Mouse (Mus musculus) thymus, postnatal 25 days (tissue): Measurements from ENCODE around the gene Scd2.
"Not testable (repeated sequence)": the region's sequence is repeated elsewhere in the genome, so short reads cannot be mapped to it uniquely, and the experiment has no call there.

ENCODE experiments used
- DNase-seq: peaks from one replicate; pipeline ENCODE4 v3.0.0; 2022

The Scd2 gene

DNA sequence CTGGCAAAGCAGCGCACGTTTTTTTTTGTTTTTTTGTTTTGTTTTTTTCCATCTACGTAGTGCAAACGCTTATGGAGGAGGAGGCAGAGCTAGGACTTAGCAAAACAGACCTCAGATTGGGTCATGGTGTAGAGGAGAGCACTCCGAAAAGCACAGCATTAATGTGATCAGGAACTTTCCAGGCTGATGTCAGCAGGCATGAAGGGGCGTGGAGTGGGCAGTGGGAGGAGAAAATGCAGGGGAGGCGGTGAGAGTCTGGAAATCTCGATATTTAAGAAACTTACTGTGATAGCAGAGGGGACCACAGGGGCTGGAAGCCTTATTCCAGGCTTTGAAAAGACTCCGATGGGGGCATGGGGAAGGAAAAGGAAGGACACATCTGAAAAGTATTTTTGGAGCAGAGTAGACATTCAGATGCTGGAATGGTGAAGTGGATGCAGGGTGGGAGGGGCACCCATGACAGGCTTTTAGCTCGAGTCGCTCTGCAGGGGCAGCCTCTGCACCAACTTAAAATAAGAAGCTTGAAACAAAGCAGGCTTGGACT, 21.5 kb downstream of the Scd2 start:
- DNase-seq = no peak

DNA sequence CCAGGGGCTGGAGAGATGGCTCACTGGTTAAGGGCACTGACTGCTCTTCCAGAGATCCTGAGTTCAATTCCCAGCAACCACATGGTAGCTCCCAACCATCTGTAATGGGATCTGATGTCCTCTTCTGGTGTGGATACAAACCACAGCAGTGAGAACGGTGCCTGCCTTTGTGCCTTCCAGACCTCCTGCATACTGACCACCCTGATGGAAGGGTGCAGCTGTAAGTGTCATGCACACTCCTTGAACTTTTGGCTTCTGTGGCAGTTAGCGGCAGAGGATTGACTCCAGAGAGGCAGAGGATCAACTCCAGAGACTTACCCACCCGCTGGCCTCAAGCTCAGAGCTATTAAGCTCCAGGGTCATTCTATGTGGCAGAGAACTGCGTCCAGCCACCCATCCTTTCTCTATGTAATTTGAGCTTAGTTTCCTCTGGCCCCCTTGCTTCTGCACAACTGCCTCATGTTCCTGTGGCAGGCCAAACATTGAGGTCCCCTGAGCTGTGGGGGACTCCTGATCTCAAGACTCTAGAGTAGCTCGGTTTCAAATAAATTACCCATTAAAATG, 23.4 kb downstream of the Scd2 start:
- DNase-seq = no peak

GRCm38 (mm10) chr19:44317391-44317790, 23.9 kb downstream of the Scd2 start:
- DNase-seq = no peak

DNA sequence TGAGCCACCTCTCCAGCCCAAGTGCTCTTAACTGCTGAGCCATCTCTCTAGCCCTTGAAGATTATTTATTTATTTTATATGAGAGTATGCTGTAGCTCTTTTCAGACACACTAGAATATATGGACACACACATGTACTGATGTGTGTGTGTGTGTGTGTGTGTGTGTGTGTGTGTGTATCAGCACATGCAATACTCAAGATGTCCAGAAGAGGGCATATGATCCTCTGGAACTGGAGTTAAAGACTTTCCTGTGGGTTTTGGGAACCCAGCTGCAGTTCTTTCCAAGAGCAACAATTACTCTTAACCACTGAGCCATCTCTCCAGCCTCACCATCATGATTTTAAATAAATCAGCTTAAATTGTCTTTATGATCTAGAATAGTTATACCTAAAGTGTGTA, 25.1 kb downstream of the Scd2 start:
- DNase-seq = no peak

DNA sequence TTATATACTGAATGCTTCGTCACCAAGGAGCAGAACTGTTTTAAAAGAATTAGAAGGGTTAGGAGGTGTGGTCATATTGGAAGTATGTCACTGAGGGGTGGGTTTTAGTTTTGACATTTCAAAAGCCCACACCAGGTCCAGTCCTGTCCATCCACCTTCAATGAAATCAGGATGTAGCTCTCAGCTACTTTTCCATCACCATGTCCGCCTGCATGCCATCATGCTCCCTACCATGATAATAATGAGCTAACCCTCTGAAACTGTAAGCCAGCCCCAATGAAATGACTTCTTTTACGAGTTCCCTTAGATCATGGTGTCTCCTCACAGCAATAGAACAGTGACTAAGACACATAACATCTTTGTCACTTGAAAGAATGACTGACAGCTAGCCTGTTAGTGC, 26.8 kb downstream of the Scd2 start:
- DNase-seq = no peak

- DNase-seq = no peak
Observed at GRCm38 (mm10) chr19:44321201-44321600, 27.7 kb downstream of the Scd2 start.

- DNase-seq = no peak
Observed at GRCm38 (mm10) chr19:44321631-44322030, 28.2 kb downstream of the Scd2 start.

DNA sequence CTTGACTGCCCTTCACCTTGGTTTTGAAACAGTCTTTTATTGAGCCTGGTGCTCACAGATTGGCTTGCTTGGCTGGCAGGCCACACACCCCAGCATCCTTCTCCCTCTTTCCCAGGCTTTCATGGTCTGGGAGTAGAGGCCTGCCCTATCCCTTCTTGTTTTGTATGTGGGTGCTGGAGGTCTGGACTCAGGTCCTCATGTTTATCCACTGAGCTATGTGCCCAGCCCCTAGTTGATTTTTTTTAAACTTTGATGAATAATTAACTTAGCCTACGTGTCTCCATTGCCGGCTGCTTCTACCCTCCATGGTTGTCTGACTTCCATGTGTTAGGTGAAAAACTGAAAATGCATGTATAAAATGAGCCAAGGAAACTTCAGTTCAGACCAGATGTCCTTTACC, 36.1 kb downstream of the Scd2 start:
- no peak for DNase-seq

DNA sequence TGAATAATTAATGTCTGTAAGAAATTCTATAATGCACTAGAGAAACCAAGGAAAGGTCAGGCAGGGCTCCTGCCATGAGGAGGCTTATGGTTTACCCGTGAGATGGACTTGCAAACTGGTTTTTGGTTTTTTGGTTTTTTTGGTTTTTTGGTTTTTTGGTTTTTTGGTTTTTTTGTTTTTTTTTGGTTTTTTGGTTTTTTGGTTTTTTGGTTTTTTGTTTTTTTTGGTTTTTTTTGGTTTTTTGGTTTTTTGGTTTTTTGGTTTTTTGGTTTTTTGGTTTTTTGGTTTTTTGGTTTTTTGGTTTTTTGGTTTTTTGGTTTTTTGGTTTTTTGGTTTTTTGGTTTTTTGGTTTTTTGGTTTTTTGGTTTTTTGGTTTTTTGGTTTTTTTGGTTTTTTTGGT, 37.7 kb downstream of the Scd2 start:
- DNase-seq = not testable (repeated sequence)

DNA sequence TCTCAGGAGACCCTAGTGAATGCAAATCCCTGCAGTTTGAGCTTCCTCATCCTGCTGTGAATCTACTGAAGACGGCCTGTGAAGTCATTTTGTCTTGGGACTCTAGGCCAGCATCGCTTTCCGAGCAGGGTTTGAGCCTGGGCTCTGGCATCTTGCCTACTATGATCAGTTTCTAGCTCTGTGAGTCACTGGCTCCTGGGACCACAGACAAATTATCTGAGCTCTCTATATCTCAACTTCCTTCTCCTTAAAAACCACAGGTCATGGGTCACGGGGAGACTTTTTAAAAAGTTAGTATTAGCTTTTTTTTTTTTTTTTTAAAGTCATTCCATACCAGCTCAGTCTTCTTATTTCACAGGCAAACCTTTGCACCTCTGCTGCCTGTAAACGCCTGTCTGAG, 38.4 kb downstream of the Scd2 start:
- DNase-seq = no peak

- no peak for DNase-seq
Observed at GRCm38 (mm10) chr19:44332326-44332725, 38.9 kb downstream of the Scd2 start.

DNA sequence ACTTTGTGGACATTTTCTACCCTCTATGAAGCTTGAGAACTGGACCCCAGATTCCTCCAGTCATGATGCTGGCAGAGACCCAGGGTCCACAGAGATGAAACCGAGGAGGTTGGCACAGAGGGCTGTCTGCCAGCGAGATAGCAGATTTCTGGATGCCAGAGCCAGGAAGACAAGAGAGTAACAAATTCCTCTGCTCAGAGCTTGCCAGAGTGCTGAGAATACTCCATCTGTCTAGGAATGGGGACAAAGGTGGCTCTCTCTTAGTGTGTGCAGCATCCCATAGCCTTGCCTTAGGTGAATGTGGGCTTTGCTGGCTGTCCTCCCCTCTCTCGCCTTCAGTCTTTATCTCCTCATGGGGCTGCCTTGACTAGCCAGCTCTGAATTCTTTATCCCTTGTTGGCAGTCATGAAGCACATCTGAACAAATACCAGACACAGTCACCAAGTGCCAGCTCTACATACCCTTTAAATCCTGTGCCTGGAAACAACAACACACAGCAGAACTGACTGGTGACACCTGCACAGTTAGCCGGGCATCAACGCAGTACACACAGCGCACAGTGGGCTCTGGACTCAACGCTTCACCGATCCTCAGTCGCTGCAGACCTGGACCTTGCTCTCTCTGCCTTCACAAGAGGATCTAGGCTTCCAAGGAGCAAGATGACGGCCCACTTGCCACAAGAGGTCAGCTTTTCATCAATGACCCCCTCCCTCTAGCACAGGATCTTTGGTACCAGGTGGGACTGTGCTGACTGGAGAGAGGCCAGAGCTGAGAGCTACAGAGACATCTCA, 39.6 kb downstream of the Scd2 start, which contains the start of gene Scd4:
Gene Scd4 (plus strand): TSS at position 260 of the 791 bp plus-strand sequence.
- DNase-seq = no peak

GRCm38 (mm10) chr19:44333991-44334390, 40.5 kb downstream of the Scd2 start:
- DNase-seq = no peak

- DNase-seq = no peak
Observed at GRCm38 (mm10) chr19:44335876-44336662, 42.6 kb downstream of the Scd2 start.

DNA sequence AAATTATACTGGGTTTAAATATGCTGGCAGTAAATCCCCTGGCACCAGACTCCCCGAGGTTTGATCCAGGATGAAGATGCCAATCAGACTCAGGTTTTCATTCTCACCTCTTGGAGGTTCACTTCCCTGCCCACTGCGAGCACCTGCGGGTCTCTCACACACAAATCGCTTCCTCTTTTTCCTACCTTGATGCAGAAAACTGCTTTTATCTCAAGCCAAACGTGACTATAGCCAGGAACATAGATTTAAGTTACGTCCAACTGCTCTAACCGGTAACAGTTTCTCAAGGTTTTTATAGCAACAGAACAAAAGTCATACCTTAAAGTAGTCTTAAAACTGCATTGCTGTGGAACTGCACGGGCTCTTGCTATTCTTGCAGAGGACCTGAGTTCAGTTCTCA, 56.2 kb downstream of the Scd2 start:
- no peak for DNase-seq

DNA sequence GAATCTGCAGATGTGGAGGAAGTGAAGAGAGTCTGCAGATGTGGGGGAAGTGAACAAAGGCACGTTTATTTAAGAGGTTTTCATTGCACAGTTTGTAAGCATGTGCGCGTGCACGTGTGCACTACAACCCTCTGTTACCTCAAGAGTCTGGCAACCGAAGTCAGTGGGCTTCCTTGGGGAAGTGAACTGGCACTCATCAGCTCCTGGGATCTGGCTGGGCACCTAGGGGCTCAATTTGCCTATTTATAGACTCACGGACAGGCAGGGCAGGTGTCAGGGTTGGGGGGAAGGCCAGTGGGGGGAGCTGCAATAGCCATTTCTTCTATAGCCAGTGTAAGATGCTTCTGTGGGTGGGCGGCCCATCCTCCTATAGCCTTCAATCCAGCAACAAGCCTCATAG, 58.3 kb downstream of the Scd2 start:
- no peak for DNase-seq
